Mouse (Mus musculus): ENCODE data around the gene Mbnl1. TPM values are rescaled to one million over a fixed set of nuclear protein-coding genes. Genes with fewer than 3 reads are reported as not detected.
A peak's percentile ranks its signal among the peaks of the same experiment; 100 is the strongest.

The Mbnl1 gene
- polyA plus RNA-seq, 1 experiment, result 52.3 TPM

- 93% methylated on average over 2 of the region's 2 CpGs for WGBS
- no peaks in the 10 kb centered on the region for H3K27me3 ChIP-seq (replicated peaks; ENCODE audit: control insufficient read depth, insufficient read depth, low read length)
- H3K27ac ChIP-seq (ENCODE audit: insufficient read depth, low read depth, low read length), result no peak overlapping the region
- no peak for DNase-seq
- TF ChIP-seq POLR2A (IDR thresholded peaks at IDR 0.05; ENCODE audit: low read depth, low read length) (no peak), CTCF (conservative IDR thresholded peaks at IDR 0.05; ENCODE audit: insufficient read depth, insufficient read length, low read depth, low read length) (no peak)
- H3K4me1 ChIP-seq (ENCODE audit: control insufficient read depth, insufficient read depth, low read length), result peaks cover 19% of the 10 kb centered on the region; the same call in 1 of the 2 replicates
- H3K4me3 ChIP-seq (ENCODE audit: insufficient read depth, low read depth, low read length), result no peak overlapping the region
- H3K36me3 ChIP-seq (ENCODE audit: control insufficient read depth, insufficient read depth, low read length), result no peaks in the 10 kb centered on the region
Observed at GRCm38 (mm10) chr3:60498151-60498550, 25.5 kb downstream of the Mbnl1 start.

GRCm38 (mm10) chr3:60498646-60499045 is 26.0 kb downstream of the Mbnl1 start:
- Histone ChIP-seq H3K36me3 (ENCODE audit: control insufficient read depth, insufficient read depth, low read length) (no peaks in the 10 kb centered on the region), H3K27me3 (replicated peaks; ENCODE audit: control insufficient read depth, insufficient read depth, low read length) (no peaks in the 10 kb centered on the region), H3K4me3 (ENCODE audit: insufficient read depth, low read depth, low read length) (no peak overlapping the region), H3K27ac (ENCODE audit: insufficient read depth, low read depth, low read length) (peak overlapping the region; percentile 34), H3K4me1 (ENCODE audit: control insufficient read depth, insufficient read depth, low read length) (peaks cover 19% of the 10 kb centered on the region; the same call in 1 of the 2 replicates)
- peak; percentile 29 for DNase-seq
- 68% methylated on average over 3 of the region's 3 CpGs for whole genome bisulfite sequencing
- TF ChIP-seq CTCF (conservative IDR thresholded peaks at IDR 0.05; ENCODE audit: insufficient read depth, insufficient read length, low read depth, low read length) (no peak), POLR2A (IDR thresholded peaks at IDR 0.05; ENCODE audit: low read depth, low read length) (no peak)

GRCm38 (mm10) chr3:60499157-60499578 is 26.5 kb downstream of the Mbnl1 start:
- peaks cover 19% of the 10 kb centered on the region; the same call in 1 of the 2 replicates for H3K4me1 ChIP-seq (ENCODE audit: control insufficient read depth, insufficient read depth, low read length)
- no peaks in the 10 kb centered on the region for H3K27me3 ChIP-seq (replicated peaks; ENCODE audit: control insufficient read depth, insufficient read depth, low read length)
- H3K36me3 ChIP-seq (ENCODE audit: control insufficient read depth, insufficient read depth, low read length), result no peaks in the 10 kb centered on the region
- DNase-seq, result peak; percentile 36
- no peak overlapping the region for H3K4me3 ChIP-seq (ENCODE audit: insufficient read depth, low read depth, low read length)
- 49% methylated on average over 6 of the region's 6 CpGs for WGBS
- H3K27ac ChIP-seq (ENCODE audit: insufficient read depth, low read depth, low read length), result peak overlapping the region; percentile 34
- no peak for TF ChIP-seq CTCF (conservative IDR thresholded peaks at IDR 0.05; ENCODE audit: insufficient read depth, insufficient read length, low read depth, low read length)
- TF ChIP-seq POLR2A (IDR thresholded peaks at IDR 0.05; ENCODE audit: low read depth, low read length), result no peak

GRCm38 (mm10) chr3:60499718-60500450 is 27.3 kb downstream of the Mbnl1 start:
- TF ChIP-seq CTCF (conservative IDR thresholded peaks at IDR 0.05; ENCODE audit: insufficient read depth, insufficient read length, low read depth, low read length), result no peak
- no peak for TF ChIP-seq POLR2A (IDR thresholded peaks at IDR 0.05; ENCODE audit: low read depth, low read length)
- Histone ChIP-seq H3K4me1 (ENCODE audit: control insufficient read depth, insufficient read depth, low read length) (peaks cover 22% of the 10 kb centered on the region), H3K36me3 (ENCODE audit: control insufficient read depth, insufficient read depth, low read length) (no peaks in the 10 kb centered on the region), H3K27ac (ENCODE audit: insufficient read depth, low read depth, low read length) (peak overlapping the region; percentile 86), H3K4me3 (ENCODE audit: insufficient read depth, low read depth, low read length) (no peak overlapping the region), H3K27me3 (replicated peaks; ENCODE audit: control insufficient read depth, insufficient read depth, low read length) (no peaks in the 10 kb centered on the region)
- WGBS, result 46% methylated on average over 7 of the region's 7 CpGs
- DNase-seq, result peak; percentile 72

- DNase-seq, result peak; percentile 90
- no peaks in the 10 kb centered on the region for H3K27me3 ChIP-seq (replicated peaks; ENCODE audit: control insufficient read depth, insufficient read depth, low read length)
- no peak for TF ChIP-seq CTCF (conservative IDR thresholded peaks at IDR 0.05; ENCODE audit: insufficient read depth, insufficient read length, low read depth, low read length)
- TF ChIP-seq POLR2A (IDR thresholded peaks at IDR 0.05; ENCODE audit: low read depth, low read length), result peak; percentile 57
- H3K4me1 ChIP-seq (ENCODE audit: control insufficient read depth, insufficient read depth, low read length), result peaks cover 24% of the 10 kb centered on the region
- H3K27ac ChIP-seq (ENCODE audit: insufficient read depth, low read depth, low read length), result peak overlapping the region; percentile 86
- H3K36me3 ChIP-seq (ENCODE audit: control insufficient read depth, insufficient read depth, low read length), result no peaks in the 10 kb centered on the region
- WGBS, result under 1% methylated on average over 90 of the region's 96 CpGs
- H3K4me3 ChIP-seq (ENCODE audit: insufficient read depth, low read depth, low read length), result peak overlapping the region; percentile 74
Observed at GRCm38 (mm10) chr3:60500571-60501527, 28.2 kb downstream of the Mbnl1 start.

GRCm38 (mm10) chr3:60501561-60502151 is 29.0 kb downstream of the Mbnl1 start:
- no peaks in the 10 kb centered on the region for H3K36me3 ChIP-seq (ENCODE audit: control insufficient read depth, insufficient read depth, low read length)
- peaks cover 25% of the 10 kb centered on the region for H3K4me1 ChIP-seq (ENCODE audit: control insufficient read depth, insufficient read depth, low read length)
- no peaks in the 10 kb centered on the region for H3K27me3 ChIP-seq (replicated peaks; ENCODE audit: control insufficient read depth, insufficient read depth, low read length)
- H3K27ac ChIP-seq (ENCODE audit: insufficient read depth, low read depth, low read length), result peak overlapping the region; percentile 86
- H3K4me3 ChIP-seq (ENCODE audit: insufficient read depth, low read depth, low read length), result peak overlapping the region; percentile 74
- peak; percentile 89 for DNase-seq
- TF ChIP-seq CTCF (conservative IDR thresholded peaks at IDR 0.05; ENCODE audit: insufficient read depth, insufficient read length, low read depth, low read length) (no peak), POLR2A (IDR thresholded peaks at IDR 0.05; ENCODE audit: low read depth, low read length) (no peak)
- under 1% methylated on average over 29 of the region's 29 CpGs for WGBS
